Mouse (Mus musculus) kidney, adult 2 months (tissue): ENCODE results near the gene Grk3. TPM values are rescaled to one million over a fixed set of nuclear protein-coding genes. Genes with fewer than 3 reads are reported as not detected.

Experiments
- DNase-seq: peaks from one replicate; pipeline ENCODE4 v3.0.0; 2021
- H3K27ac ChIP-seq: fragments of 200-500 bp; 2 replicates; pipeline ENCODE4 v1.5.1; 2012; ENCODE audit warnings: low read depth, low read length, control low read depth, inconsistent platforms; ENCODE audit not compliant: insufficient read depth
- H3K27me3 ChIP-seq: fragments of 200-500 bp; replicated peaks from 2 replicates; pipeline ENCODE4 v1.6.1; 2012; ENCODE audit warnings: mild to moderate bottlenecking, moderate library complexity, low read length, inconsistent platforms; ENCODE audit not compliant: control insufficient read depth, insufficient read depth
- H3K36me3 ChIP-seq: fragments of 200-500 bp; 2 replicates; pipeline ENCODE4 v1.6.1; 2012; ENCODE audit warnings: mild to moderate bottlenecking, moderate library complexity, low read length, inconsistent platforms; ENCODE audit not compliant: control insufficient read depth, insufficient read depth
- H3K4me1 ChIP-seq: fragments of 200-500 bp; 2 replicates; pipeline ENCODE4 v1.6.1; 2011; ENCODE audit warnings: low read length; ENCODE audit not compliant: control insufficient read depth, insufficient read depth
- H3K4me3 ChIP-seq: fragments of 200-500 bp; 2 replicates; pipeline ENCODE4 v1.5.1; 2011; ENCODE audit warnings: mild to moderate bottlenecking, low read depth, low read length, control low read depth; ENCODE audit not compliant: insufficient read depth
- CTCF ChIP-seq: fragments of 200-500 bp; conservative IDR thresholded peaks from 2 replicates; pipeline ENCODE4 v1.5.1; 2011; ENCODE audit warnings: low read depth, mild to moderate bottlenecking, control low read depth, low read length, moderate library complexity, mixed read lengths; ENCODE audit not compliant: insufficient read depth, insufficient read length
- POLR2A ChIP-seq: fragments of 200-500 bp; IDR thresholded peaks from one replicate; pipeline ENCODE4 v1.6.1; 2011; ENCODE audit warnings: low read depth, low read length, control low read depth
- WGBS: fragments of 180-500 bp; shearing (Covaris S2); methylation state at CpG from one replicate; pipeline ENCODE4 v1.1.7; 2018; 5-methylcytosine and 5-hydroxymethylcytosine counted together
- polyA plus RNA-seq: library from polyadenylated mRNA; depleted of rRNA; stranded (reverse); fragments of >200 nt; gene quantifications from 2 replicates; pipeline ENCODE4 v1.2.3, GENCODE M21; 2012

Gene Grk3
- polyA plus RNA-seq, 1 experiment = 5.9 TPM

- H3K27ac ChIP-seq = no peak overlapping the region
- H3K36me3 ChIP-seq = no peaks in the 10 kb centered on the region
- H3K27me3 ChIP-seq = no peaks in the 10 kb centered on the region
- no peaks in the 10 kb centered on the region for H3K4me1 ChIP-seq
- TF ChIP-seq CTCF = no peak
- no peak for TF ChIP-seq POLR2A
- no peak for DNase-seq
- 91% methylated on average over 7 of the region's 7 CpGs for WGBS
- H3K4me3 ChIP-seq = no peak overlapping the region
Observed at GRCm38 (mm10) chr5:113006997-113007396, 8.6 kb downstream of the Grk3 start.

GRCm38 (mm10) chr5:113005941-113006391, 9.6 kb downstream of the Grk3 start:
- WGBS = 80% methylated on average over 7 of the region's 7 CpGs

GRCm38 (mm10) chr5:113002821-113003380, 12.7 kb downstream of the Grk3 start:
- WGBS = 45% methylated on average over 5 of the region's 5 CpGs
- DNase-seq = peak; percentile 25
- Histone ChIP-seq H3K4me1 (no peaks in the 10 kb centered on the region), H3K36me3 (no peaks in the 10 kb centered on the region), H3K27ac (no peak overlapping the region), H3K4me3 (no peak overlapping the region), H3K27me3 (no peaks in the 10 kb centered on the region)
- no peak for TF ChIP-seq POLR2A
- no peak for TF ChIP-seq CTCF

More at GRCm38 (mm10) chr5:113005941-113006391, 9.6 kb downstream of the Grk3 start:
- no peak for DNase-seq
- Histone ChIP-seq H3K4me1 (no peaks in the 10 kb centered on the region), H3K27me3 (no peaks in the 10 kb centered on the region), H3K36me3 (no peaks in the 10 kb centered on the region), H3K4me3 (no peak overlapping the region), H3K27ac (no peak overlapping the region)
- TF ChIP-seq POLR2A (no peak), CTCF (no peak)

GRCm38 (mm10) chr5:112999227-112999626, 16.4 kb downstream of the Grk3 start:
- H3K27me3 ChIP-seq = no peaks in the 10 kb centered on the region
- H3K4me1 ChIP-seq = no peaks in the 10 kb centered on the region
- no peaks in the 10 kb centered on the region for H3K36me3 ChIP-seq
- 95% methylated on average over 8 of the region's 8 CpGs for WGBS
- TF ChIP-seq POLR2A = no peak
- TF ChIP-seq CTCF = no peak
- no peak for DNase-seq
- H3K4me3 ChIP-seq = no peak overlapping the region
- no peak overlapping the region for H3K27ac ChIP-seq

GRCm38 (mm10) chr5:112997516-112998186, 17.9 kb downstream of the Grk3 start:
- Histone ChIP-seq H3K27ac (no peak overlapping the region), H3K36me3 (no peaks in the 10 kb centered on the region), H3K4me3 (no peak overlapping the region), H3K27me3 (no peaks in the 10 kb centered on the region), H3K4me1 (no peaks in the 10 kb centered on the region)
- DNase-seq = no peak
- WGBS = 44% methylated on average over 5 of the region's 5 CpGs
- TF ChIP-seq POLR2A (no peak), CTCF (no peak)

GRCm38 (mm10) chr5:112991245-112991644, 24.3 kb downstream of the Grk3 start:
- H3K27me3 ChIP-seq = no peaks in the 10 kb centered on the region
- no peaks in the 10 kb centered on the region for H3K4me1 ChIP-seq
- no peak for DNase-seq
- H3K27ac ChIP-seq = no peak overlapping the region
- WGBS = 76% methylated on average over 9 of the region's 9 CpGs
- TF ChIP-seq CTCF (no peak), POLR2A (no peak)
- H3K4me3 ChIP-seq = no peak overlapping the region
- no peaks in the 10 kb centered on the region for H3K36me3 ChIP-seq

- Histone ChIP-seq H3K4me1 (no peaks in the 10 kb centered on the region), H3K27ac (no peak overlapping the region), H3K4me3 (no peak overlapping the region), H3K27me3 (no peaks in the 10 kb centered on the region), H3K36me3 (no peaks in the 10 kb centered on the region)
- peak; percentile 29 for DNase-seq
- no peak for TF ChIP-seq CTCF
- TF ChIP-seq POLR2A = no peak
- 65% methylated on average over 6 of the region's 6 CpGs for WGBS
Observed at GRCm38 (mm10) chr5:112981931-112982330, 33.7 kb downstream of the Grk3 start.
